Mouse (Mus musculus): ENCODE data around the gene Dok5.

Gene Dok5

DNA sequence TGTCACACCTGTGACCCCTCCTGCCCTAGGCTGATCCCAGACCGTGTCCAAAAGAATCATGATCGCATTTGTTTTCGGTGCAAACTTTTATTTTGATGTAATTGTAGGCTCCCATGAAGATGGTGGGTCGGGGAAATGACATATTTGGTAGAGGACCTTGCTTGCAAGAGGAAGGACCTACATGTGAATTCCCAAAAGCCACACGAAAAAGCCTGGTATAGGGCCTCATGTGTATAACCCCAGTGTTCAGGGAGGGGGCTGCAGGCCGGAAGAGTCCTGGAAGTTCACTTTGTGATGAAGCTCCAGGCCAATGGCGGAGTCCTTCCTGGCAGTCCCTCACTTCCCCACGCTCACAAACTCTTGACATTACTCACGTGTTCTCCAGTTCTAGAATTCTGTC, 7.3 kb downstream of the Dok5 start:
- no peak for DNase-seq

GRCm38 (mm10) chr2:170739713-170740365, 8.2 kb downstream of the Dok5 start:
- DNase-seq = no peak

DNA sequence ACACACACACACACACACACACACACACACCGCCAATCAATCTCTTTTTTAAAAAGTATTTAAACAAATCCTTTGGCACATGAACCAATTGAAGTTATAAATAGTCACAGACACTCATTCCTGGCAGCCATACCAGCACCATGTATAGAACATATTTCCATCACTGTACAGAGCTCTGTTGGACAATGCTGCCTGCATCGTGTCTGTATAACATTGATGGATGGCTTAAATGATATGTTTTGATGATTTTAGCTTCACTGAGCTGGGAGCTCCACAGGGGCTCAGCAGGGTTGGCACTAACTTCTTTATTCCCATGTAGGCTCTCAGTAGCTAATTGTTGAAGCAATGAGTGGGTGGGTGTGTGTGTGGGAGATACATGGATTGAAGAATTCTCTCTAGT, 11.9 kb downstream of the Dok5 start:
- no peak for DNase-seq

DNA sequence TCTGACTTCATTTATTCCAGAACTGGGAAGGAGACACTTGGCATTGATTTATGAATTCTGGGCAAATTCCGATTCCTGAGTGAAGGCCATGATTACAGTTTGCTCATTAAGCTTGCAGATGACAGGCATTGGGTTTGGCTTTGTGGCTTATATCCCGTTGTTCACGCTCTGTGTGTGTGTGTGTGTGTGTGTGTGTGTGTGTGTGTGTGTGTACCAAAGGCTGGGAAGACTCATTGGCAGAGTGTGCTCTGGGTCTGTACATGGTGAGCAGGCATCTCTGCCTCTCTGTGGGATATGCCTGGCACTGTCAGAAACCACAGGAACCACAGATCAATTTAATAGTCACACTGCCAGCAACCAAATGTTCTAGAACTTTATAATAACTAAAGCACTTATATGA, 17.3 kb downstream of the Dok5 start:
- no peak for DNase-seq

GRCm38 (mm10) chr2:170752191-170752850, 20.7 kb downstream of the Dok5 start:
- no peak for DNase-seq

- no peak for DNase-seq
Measured at GRCm38 (mm10) chr2:170755817-170756216, 24.2 kb downstream of the Dok5 start.

GRCm38 (mm10) chr2:170756667-170757066, 25.1 kb downstream of the Dok5 start:
- DNase-seq = no peak

- DNase-seq = no peak
Measured at GRCm38 (mm10) chr2:170757228-170757875, 25.7 kb downstream of the Dok5 start.

DNA sequence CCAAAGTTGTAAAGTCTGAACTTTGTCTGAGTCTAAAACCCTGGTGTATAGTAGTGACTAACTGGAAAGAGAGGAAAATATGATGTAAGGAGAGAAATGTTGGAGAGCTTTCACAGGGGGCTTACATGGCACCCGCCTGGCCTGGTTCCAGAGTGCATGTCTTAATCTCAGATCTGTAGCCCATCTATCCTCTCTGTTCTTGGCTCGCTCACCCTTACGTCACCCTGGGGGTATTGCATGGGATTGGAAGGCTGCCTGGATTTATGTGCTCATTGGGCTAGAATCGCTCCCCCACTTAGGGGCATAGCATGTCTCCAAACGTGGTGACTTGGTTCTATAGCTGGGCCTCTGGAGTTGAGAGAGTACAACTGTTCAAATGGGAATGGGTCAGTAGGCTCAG, 26.6 kb downstream of the Dok5 start:
- no peak for DNase-seq

- DNase-seq = no peak
Measured at GRCm38 (mm10) chr2:170764704-170765103, 33.1 kb downstream of the Dok5 start.

- no peak for DNase-seq
Measured at GRCm38 (mm10) chr2:170767243-170767642, 35.6 kb downstream of the Dok5 start.

- no peak for DNase-seq
Measured at GRCm38 (mm10) chr2:170768699-170769098, 37.1 kb downstream of the Dok5 start.

DNA sequence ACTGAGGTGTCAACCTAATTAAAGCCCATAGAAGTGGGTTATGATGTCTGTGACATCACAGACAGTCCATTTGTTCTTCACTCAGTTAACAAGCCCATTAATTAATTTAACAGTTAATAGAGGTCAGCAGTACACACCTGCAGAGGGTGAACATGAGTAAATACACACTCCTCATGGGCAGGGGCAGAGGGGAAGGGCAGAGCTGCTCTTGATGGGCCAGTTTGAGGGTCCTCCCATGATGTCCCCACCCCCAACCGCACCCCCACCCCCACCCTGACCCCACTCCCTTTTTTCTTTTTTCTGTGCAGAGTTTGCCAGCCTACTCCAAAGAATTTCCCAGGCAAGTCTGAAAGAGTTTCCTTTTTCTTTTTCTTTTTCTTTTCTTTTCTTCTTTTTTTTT, 39.9 kb downstream of the Dok5 start:
- DNase-seq = no peak

GRCm38 (mm10) chr2:170772126-170772884, 40.7 kb downstream of the Dok5 start:
- DNase-seq = no peak

DNA sequence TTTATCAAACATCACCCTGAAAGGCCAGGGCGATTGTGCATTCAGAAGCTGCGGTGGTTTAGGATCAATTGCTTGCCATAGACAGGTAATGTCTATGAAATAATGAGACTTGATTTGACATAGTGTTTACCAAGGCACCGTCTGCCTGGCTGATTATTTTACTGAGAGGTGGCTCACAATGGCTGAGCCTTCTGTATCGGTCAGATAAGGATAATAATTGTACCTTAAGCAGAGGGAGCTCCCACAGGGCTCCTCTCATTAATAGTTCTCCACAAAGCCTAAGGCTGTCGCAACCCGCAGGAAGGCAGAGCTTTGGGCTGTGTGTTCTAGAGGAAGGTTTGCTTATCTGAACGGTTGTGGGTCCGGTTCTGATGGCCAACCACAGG, 41.3 kb downstream of the Dok5 start:
- no peak for DNase-seq

DNA sequence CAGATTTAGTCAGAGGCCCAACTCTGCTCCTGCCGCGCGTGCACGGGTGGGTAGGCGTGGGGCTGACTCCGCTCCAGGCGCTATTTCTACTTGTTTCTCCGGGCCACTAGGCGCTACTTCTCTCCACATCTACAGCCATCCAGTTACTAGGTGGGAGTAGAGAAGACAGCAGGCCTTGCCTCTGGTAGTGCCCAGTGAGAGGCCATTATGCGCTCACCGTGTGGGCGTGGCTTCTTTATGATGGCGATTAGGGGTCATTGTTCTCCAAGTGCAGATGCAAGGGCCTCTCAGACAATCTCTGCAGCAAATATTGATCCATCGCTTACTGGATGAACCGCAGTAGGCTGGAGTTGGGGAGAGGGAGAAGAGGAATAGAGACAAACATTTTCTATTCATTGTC, 44.0 kb downstream of the Dok5 start:
- DNase-seq = no peak

DNA sequence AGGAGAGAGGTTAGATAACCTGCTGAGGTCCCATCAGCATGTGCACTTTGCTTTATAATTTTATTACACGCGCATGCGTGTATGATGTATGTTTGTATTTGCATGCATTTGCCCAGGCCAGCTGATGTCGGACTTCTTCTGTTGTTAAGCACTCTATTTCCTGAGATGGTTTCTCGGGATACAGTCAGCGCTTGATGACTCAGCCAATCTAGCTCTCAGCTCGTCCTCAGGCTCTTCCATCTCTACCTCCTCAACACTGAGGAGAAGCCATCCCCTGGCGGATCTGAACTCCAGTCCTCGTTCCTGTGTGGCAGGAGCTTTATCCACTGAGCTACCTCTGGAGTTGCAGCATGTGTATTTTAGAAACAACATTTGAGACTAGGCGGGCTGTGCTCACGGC, 44.5 kb downstream of the Dok5 start:
- no peak for DNase-seq

- no peak for DNase-seq
Measured at GRCm38 (mm10) chr2:170777572-170777971, 46.0 kb downstream of the Dok5 start.

DNA sequence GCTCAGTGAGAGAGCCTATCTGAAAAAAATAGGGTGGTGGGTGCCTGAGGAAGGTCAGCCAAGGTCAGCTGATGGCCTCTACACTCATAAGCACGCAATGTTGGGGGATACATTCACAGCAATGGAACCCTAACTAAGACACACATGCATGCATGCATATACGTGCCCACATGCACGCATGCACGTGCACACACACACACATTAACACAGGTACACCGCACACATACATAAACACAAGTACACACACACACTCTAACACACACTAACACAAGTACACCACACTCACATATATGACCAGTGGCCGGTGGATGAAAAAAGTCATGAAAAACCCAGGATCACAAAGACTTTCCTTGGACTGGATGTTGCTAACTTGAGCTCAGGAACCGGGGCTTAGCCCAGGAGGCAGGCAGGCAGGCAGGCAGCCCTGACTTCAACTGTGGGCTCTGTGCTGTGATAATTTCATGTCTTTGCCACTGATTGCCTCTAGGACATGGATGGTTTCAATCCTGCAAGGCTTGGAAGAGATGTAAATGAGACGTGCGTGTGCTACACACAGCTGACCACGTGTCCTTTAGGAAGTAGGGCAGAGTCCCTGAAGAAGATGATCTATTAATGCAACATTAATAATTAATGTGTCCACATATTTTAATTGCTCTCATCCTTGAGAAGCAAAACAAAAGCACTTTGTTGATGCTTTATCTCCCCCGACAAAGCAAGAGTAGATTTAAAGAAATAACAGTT, 48.6 kb downstream of the Dok5 start:
- no peak for DNase-seq

DNA sequence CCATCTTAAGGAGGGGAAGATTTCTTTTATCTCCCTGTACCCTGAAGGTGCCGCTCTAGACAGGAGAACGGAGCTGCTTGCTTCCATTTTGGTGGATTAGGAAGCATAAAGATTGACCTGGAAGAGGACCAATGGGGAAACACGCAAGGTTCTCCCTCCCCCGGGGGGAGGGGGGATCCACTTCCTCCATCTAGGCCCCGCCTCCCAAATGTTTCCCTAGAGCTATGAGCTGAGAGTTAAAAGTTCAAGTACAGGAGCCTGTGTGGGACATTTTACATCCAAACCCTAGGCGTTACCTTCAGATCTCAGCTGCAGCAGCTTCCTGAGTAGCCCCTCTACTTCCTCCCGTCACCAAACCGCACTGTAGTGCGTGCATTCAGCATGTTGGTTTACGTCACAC, 56.5 kb downstream of the Dok5 start:
- DNase-seq = no peak

GRCm38 (mm10) chr2:170791332-170792017, 59.9 kb downstream of the Dok5 start:
- DNase-seq = no peak

DNA sequence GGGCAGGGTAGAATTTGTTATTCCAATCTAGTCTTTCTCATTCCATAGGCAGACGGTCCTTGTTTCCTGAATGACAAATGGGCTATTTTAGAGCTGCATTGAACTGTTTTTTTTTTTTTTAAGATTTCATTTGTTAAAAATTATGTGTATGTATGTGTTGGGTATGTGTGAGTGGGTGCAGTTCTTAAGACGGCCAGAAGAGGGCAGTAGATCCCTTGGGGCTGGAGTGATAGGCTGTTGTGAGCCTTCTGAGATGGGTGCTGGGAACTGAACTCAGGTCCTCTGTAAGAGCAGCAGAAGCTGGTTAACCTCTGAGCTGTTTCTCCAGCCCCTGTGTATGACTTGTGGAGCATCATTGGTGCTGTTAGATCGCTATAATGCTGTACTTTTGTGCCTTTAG, 63.6 kb downstream of the Dok5 start:
- no peak for DNase-seq
